Mouse (Mus musculus): ENCODE data around the gene Ogfod1. TPM values are rescaled to one million over a fixed set of nuclear protein-coding genes. Genes with fewer than 3 reads are reported as not detected.

The Ogfod1 gene
- 46.5 and 61.5 TPM in 2 replicates for polyA plus RNA-seq (2021; fragmentation: Nextera tagmentation)
- long read RNA-seq, experiment 1, full-length matches to known transcripts, result 12 of 50 reads
- long read RNA-seq, experiment 1, partial matches to known transcripts, result 8 of 50 reads
- long read RNA-seq, experiment 1, other reads (novel, unspliced or antisense), result 30 of 50 reads
- long read RNA-seq, experiment 2, full-length matches to known transcripts, result 122 of 193 reads
- long read RNA-seq, experiment 2, partial matches to known transcripts, result 3 of 193 reads
- long read RNA-seq, experiment 2, other reads (novel, unspliced or antisense), result 68 of 193 reads

GRCm38 (mm10) chr8:94036944-94037524 lies at the start of gene Ogfod1, which contains the start of gene Nudt21:
TSS of gene Ogfod1 (plus strand) at chr8:94037198.
TSS of gene Nudt21 (minus strand) at chr8:94037031.

GRCm38 (mm10) chr8:94012013-94012951 lies 24.7 kb upstream of the Ogfod1 start, which contains the start of gene Amfr:
TSS of gene Amfr (minus strand) at chr8:94012842.

GRCm38 (mm10) chr8:94098081-94098974 lies 61.3 kb downstream of the Ogfod1 start, which contains the start of gene Bbs2:
TSS of gene Bbs2 (minus strand) at chr8:94098928.

Other genes starting within 250 kb of the Ogfod1 start
- gene Gnao1, start 227.2 kb upstream of the Ogfod1 start, polyA plus RNA-seq (2021; fragmentation: Nextera tagmentation), result 120 and 135 TPM in 2 replicates
- 59.9 and 60.4 TPM in 2 replicates for gene Amfr, start 24.4 kb upstream of the Ogfod1 start, polyA plus RNA-seq (2021; fragmentation: Nextera tagmentation)
- gene Nudt21, start 167 bp upstream of the Ogfod1 start, polyA plus RNA-seq (2021; fragmentation: Nextera tagmentation), result 24.9 and 26.4 TPM in 2 replicates
- gene Bbs2, start 61.7 kb downstream of the Ogfod1 start, polyA plus RNA-seq (2021; fragmentation: Nextera tagmentation), result 9.3 and 10.1 TPM in 2 replicates
- gene Mt4, start 100.0 kb downstream of the Ogfod1 start, polyA plus RNA-seq (2021; fragmentation: Nextera tagmentation), result not detected in 2 replicates
- 1,521 and 1,896 TPM in 2 replicates for gene Mt3, start 115.4 kb downstream of the Ogfod1 start, polyA plus RNA-seq (2021; fragmentation: Nextera tagmentation)
- gene Mt2, start 135.5 kb downstream of the Ogfod1 start, polyA plus RNA-seq (2021; fragmentation: Nextera tagmentation), result 448 and 450 TPM in 2 replicates
- gene Mt1, start 141.9 kb downstream of the Ogfod1 start, polyA plus RNA-seq (2021; fragmentation: Nextera tagmentation), result 1,161 and 1,492 TPM in 2 replicates
- 9.1 and 9.7 TPM in 2 replicates for gene Nup93, start 177.4 kb downstream of the Ogfod1 start, polyA plus RNA-seq (2021; fragmentation: Nextera tagmentation)

Data from layer of hippocampus, adult 6 months (tissue).